Mouse (Mus musculus) thymus, adult 2 months (tissue): ENCODE measurements around the gene Vmn2r97. TPM values are rescaled to one million over a fixed set of nuclear protein-coding genes. Genes with fewer than 3 reads are reported as not detected.
"Not testable (repeated sequence)": the region's sequence is repeated elsewhere in the genome, so short reads cannot be mapped to it uniquely, and the experiment has no call there.

Experiments
- DNase-seq: peaks from one replicate; pipeline ENCODE4 v3.0.0; 2021
- H3K27ac ChIP-seq: fragments of 200-500 bp; 2 replicates; pipeline ENCODE4 v1.5.1; 2012; ENCODE audit warnings: low read length, control low read depth; ENCODE audit not compliant: control insufficient read depth, insufficient read depth
- H3K27me3 ChIP-seq: fragments of 200-500 bp; 2 replicates; pipeline ENCODE4 v1.6.1; 2012; ENCODE audit warnings: mild to moderate bottlenecking, low read length, moderate library complexity, mixed read lengths; ENCODE audit not compliant: control insufficient read depth, insufficient read depth
- H3K36me3 ChIP-seq: fragments of 200-500 bp; 2 replicates; pipeline ENCODE4 v1.6.1; 2012; ENCODE audit warnings: mild to moderate bottlenecking, low read length, moderate library complexity; ENCODE audit not compliant: control insufficient read depth, insufficient read depth
- H3K4me1 ChIP-seq: fragments of 200-500 bp; replicated peaks from 2 replicates; pipeline ENCODE4 v1.6.1; 2012; ENCODE audit warnings: low read length; ENCODE audit not compliant: control insufficient read depth, insufficient read depth
- H3K4me3 ChIP-seq: fragments of 200-500 bp; 2 replicates; pipeline ENCODE4 v1.5.1; 2012; ENCODE audit warnings: mild to moderate bottlenecking, low read length, control low read depth, moderate library complexity; ENCODE audit not compliant: control insufficient read depth, insufficient read depth
- CTCF ChIP-seq: fragments of 200-500 bp; IDR thresholded peaks from 2 replicates; pipeline ENCODE4 v1.5.1; 2012; ENCODE audit warnings: mild to moderate bottlenecking, control low read depth, low read length, moderate library complexity, borderline replicate concordance; ENCODE audit not compliant: control insufficient read depth, poor library complexity, insufficient read depth; ENCODE audit errors: extremely low read depth
- POLR2A ChIP-seq: fragments of 200-500 bp; IDR thresholded peaks from 2 replicates; pipeline ENCODE4 v1.6.1; 2012; ENCODE audit warnings: mild to moderate bottlenecking, low read length, control low read depth, moderate library complexity; ENCODE audit not compliant: control insufficient read depth, poor library complexity, insufficient read depth; ENCODE audit errors: extremely low read depth
- WGBS: fragments of 180-500 bp; shearing (Covaris S2); methylation state at CpG from one replicate; pipeline ENCODE4 v1.1.7; 2018; 5-methylcytosine and 5-hydroxymethylcytosine counted together
- polyA plus RNA-seq: library from polyadenylated mRNA; depleted of rRNA; stranded (reverse); fragments of >200 nt; gene quantifications from 2 replicates; pipeline ENCODE4 v1.2.3, GENCODE M21; 2012; rRNA removed

The Vmn2r97 gene
- polyA plus RNA-seq, result 0.01 TPM in 1 of 2 replicates, not detected in the other

GRCm38 (mm10) chr17:18914000-18914399 lies at the start of gene Vmn2r97:
Gene Vmn2r97, plus strand, starts transcription at chr17:18914300.
- not testable (repeated sequence) for H3K27me3 ChIP-seq, H3K36me3 ChIP-seq, H3K4me3 ChIP-seq, H3K4me1 ChIP-seq, DNase-seq, H3K27ac ChIP-seq
- WGBS, result 77% methylated on average over 2 of the region's 2 CpGs

GRCm38 (mm10) chr17:18882436-18882835 lies 31.7 kb upstream of the Vmn2r97 start:
- 87% methylated on average over 2 of the region's 2 CpGs for WGBS
- H3K27ac ChIP-seq, H3K27me3 ChIP-seq, DNase-seq, H3K4me3 ChIP-seq, H3K36me3 ChIP-seq, H3K4me1 ChIP-seq: not testable (repeated sequence)

GRCm38 (mm10) chr17:18889745-18890329 lies 24.3 kb upstream of the Vmn2r97 start:
- Histone ChIP-seq H3K4me3 (no peak overlapping the region), H3K4me1 (no peaks in the 10 kb centered on the region), H3K27me3 (no peaks in the 10 kb centered on the region), H3K36me3 (no peaks in the 10 kb centered on the region), H3K27ac (no peak overlapping the region)
- 88% methylated on average over 6 of the region's 6 CpGs for WGBS
- no peak for TF ChIP-seq CTCF
- no peak for TF ChIP-seq POLR2A
- no peak for DNase-seq

- 68% methylated on average over 1 of the region's 1 CpGs for WGBS
- H3K4me3 ChIP-seq, H3K27ac ChIP-seq, DNase-seq, H3K4me1 ChIP-seq, H3K27me3 ChIP-seq, H3K36me3 ChIP-seq: not testable (repeated sequence)
Measured at GRCm38 (mm10) chr17:18957800-18958199, 43.7 kb downstream of the Vmn2r97 start.

- no peak for DNase-seq
- peak overlapping the region; percentile 55 for H3K4me3 ChIP-seq
Measured at GRCm38 (mm10) chr17:18968371-18969275, 54.5 kb downstream of the Vmn2r97 start.

More at GRCm38 (mm10) chr17:18968371-18969275, 54.5 kb downstream of the Vmn2r97 start:
- peak overlapping the region; percentile 77 for H3K27ac ChIP-seq
- H3K36me3 ChIP-seq, result no peaks in the 10 kb centered on the region
- H3K27me3 ChIP-seq, result no peaks in the 10 kb centered on the region
- 34% methylated on average over 29 of the region's 29 CpGs for WGBS
- TF ChIP-seq POLR2A (no peak), CTCF (no peak)
- H3K4me1 ChIP-seq, result no peaks in the 10 kb centered on the region

Other genes starting within 250 kb of the Vmn2r97 start
- not detected in 2 replicates for gene Vmn2r98, start 139.2 kb downstream of the Vmn2r97 start, polyA plus RNA-seq